Mouse (Mus musculus): ENCODE measurements around the gene Ankra2. TPM values are rescaled to one million over a fixed set of nuclear protein-coding genes. Genes with fewer than 3 reads are reported as not detected.
A peak's percentile ranks its signal among the peaks of the same experiment; 100 is the strongest.

The Ankra2 gene
- total RNA-seq, 2 experiments from 2014 or later: 11.5 to 14.2 TPM

DNA sequence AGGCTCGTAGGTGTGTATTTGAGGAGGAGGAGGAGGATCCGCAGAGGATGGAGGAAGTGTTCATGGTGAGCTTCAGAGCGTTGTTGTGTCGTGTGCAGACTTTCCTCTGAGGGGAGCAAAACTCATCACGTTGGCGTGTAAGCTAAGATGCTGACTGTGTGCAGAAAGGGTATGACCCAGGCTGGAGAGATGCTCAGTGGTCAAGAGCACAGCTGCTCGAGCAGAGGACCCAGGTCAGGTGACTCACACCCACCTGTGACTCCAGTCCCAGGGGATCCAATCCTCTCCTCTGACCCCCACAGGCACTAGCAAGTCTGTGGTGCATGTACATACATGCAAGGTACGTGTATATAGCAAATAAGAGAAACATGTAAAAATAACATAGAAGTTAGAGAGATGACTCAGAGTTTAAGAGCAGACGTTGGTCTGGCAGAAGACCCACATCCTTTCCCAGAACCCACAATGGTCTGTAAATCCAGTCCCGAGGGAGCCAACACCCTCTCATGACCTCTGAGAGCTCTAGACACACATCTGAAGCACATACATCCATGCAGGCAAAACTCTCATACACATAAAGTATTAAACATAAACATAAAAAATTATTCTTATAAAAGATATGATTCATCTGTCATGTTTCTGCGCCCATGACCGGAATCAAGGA lies 18.2 kb downstream of the Ankra2 start:
- DNase-seq: no peak
- intact Hi-C loops (cut with DNase I): no loop called here

DNA sequence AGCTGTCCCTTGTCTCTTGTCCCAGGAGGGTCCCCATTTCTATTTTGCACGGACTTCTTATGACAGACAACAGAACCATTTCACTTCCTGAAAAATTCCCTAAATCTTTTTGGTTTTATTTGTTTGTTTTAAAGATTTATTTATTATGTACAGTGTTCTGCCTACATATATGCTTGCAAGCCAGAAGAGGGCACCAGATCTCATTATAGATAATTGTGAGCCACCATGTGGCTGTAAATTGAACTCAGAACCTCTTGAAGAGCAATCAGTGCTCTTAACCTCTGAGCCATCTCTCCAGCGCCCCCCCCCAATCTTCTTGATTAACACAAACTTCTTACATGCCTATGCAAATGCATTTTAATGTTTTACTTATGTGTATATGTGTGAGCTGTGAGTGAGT lies 27.8 kb downstream of the Ankra2 start:
- no peak for DNase-seq
- intact Hi-C loops (cut with DNase I): loop anchor here (5.0 kb wide), 1 partner anchor 742 kb away; no protein-coding TSS in a partner anchor

DNA sequence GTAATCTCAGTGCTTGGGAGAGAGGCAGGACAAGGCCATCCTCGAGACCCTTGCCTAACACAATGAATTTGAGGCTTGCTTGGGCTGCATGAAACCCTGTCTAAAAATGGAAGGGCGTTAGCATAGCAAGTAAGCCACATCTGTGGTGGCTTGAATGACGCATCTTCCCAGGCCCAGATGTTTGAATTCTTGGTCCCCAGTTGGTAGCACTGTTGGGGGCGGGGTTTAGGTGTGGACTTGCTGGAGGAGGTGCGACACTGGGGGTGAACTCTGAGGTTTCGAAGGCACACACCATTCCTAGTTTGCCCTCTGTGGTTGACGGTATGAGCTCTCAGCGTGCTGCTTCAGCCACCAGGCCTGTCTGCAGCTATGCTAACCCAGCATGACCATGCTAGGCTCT lies 28.8 kb downstream of the Ankra2 start:
- intact Hi-C loops (cut with DNase I): loop anchor here (5.0 kb wide), 1 partner anchor 741 kb away; no protein-coding TSS in a partner anchor
- no peak for DNase-seq

DNA sequence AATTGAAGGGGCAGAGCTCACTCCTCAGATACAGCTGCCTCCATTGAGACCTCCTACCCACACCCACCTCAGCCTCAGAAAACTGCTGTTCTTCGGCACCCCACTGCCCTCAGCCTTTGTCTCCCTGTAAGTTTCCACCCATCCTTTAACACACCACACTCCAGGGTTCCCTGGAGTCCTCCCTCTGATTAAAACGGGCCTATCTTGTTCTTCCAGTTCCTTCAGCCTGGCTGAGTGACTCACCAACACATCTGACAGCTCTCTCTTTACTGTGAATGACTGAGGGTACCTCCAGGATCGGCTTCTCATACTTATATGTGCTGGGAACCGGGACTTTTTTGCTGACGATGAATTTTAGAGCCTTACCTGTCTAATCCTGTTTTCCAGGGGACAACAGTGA lies 33.2 kb downstream of the Ankra2 start:
- intact Hi-C loops (cut with DNase I): no loop called here
- no peak for DNase-seq

DNA sequence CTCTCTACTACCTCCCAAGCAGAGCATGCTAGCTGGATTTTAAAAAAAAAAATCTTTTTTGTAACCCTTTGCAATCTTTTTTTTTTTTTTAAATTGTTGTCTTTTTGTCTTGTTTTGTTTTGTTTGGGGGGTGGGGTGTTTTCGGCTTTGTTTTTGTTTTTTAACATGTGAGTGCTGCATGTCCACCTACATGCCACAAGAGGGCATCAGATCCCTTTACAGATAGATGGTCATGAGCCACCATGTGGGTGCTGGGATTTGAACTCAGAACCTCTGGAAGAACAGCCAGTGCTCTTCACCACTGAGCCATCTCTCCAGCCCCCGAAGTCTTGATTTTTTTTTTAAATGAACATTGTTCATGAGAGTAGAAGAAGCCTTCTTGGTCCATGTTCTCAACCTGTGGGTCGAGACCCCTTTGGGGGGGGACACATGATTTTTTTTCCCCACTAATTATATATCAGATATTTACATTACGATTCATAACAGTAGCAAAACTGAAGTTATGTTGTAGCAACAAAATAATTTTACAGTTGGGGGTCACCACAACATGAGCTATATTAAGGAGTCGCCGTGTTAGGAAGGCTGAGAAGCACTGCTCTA lies 35.1 kb downstream of the Ankra2 start:
- intact Hi-C loops (cut with DNase I): no loop called here
- DNase-seq: no peak

DNA sequence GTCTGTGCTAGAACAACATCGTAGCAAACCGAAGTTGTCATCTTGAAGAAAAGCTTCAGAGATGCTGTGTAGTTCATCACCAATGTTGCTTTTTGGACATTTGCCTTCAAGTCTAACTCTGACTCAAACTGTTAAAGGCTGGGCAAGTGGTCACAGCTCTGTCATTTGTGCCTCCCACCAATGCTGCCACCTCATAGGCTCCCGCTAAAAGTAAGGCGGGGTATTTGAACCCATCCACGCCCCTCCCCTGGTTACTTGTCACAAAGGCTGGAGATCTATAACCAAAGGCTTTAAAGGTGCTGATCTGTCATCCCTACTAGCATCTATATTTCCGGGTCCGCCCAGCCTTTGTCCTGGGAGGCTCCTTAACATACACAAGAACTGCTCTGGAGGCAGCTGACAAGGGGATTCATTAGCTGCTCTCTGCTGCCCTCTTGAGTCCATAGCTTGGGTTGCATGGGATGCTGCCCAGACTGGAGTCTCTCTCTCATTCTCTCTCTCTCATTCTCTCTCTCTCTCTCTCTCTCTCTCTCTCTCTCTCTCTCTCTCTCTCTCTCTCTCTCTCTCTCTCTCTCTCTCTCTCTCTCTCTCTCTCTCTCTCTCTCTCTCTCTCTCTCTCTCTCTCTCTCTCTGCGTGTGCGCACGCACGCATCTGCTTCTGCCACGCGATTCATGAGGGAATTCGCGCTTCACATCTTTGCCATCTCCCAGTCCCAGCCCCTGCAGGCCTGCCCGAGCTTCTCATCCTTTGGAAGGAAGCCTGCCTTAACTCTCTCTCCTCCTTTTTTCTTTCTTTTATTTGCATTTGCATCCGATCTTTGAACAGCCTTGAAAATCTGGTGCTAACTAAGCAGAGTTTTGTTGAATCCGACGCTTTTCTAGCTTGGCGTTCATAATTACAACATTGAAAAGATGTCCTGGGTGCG lies 36.2 kb downstream of the Ankra2 start:
- DNase-seq: peak; percentile 36 to 55
- intact Hi-C loops (cut with DNase I): no loop called here

DNA sequence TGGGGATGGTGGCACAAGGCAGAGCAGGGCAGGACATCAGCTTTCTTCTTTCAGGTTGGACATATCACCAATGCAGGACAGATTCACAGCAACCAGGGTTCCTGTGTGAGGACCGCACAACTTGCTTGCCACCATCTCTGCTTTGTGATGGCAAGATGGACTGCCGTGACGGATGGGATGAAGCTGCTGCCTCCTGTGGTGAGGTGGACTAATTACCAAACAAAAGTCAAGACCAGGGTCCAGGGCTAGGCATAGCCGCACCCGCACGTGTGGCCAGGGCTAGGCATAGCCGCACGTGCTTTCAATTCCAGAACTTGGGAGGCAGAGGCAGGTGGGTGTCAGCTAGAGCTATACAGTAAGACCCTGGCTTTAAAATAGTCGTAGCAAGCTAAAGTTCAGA lies 42.4 kb downstream of the Ankra2 start:
- no peak for DNase-seq
- intact Hi-C loops (cut with DNase I): no loop called here

DNA sequence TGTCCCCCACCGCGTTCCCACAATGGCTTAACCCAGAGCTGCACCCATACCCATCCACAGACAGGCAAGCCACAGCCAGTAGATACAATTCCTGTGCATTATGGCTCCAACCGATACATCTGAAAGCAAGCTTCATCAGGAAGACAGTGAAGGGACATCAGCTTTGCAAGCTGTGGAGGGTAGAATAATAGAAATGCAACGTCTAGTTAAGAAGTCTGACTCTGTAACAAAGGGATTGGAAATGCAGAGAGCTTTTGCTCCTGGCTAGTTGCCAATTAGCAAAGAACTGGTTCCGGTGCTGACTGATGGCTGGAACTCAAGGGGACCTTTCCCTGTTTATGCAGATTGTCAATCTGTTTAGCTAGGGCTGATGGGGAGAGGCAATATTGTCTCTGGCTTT lies 43.5 kb downstream of the Ankra2 start:
- intact Hi-C loops (cut with DNase I): no loop called here

DNA sequence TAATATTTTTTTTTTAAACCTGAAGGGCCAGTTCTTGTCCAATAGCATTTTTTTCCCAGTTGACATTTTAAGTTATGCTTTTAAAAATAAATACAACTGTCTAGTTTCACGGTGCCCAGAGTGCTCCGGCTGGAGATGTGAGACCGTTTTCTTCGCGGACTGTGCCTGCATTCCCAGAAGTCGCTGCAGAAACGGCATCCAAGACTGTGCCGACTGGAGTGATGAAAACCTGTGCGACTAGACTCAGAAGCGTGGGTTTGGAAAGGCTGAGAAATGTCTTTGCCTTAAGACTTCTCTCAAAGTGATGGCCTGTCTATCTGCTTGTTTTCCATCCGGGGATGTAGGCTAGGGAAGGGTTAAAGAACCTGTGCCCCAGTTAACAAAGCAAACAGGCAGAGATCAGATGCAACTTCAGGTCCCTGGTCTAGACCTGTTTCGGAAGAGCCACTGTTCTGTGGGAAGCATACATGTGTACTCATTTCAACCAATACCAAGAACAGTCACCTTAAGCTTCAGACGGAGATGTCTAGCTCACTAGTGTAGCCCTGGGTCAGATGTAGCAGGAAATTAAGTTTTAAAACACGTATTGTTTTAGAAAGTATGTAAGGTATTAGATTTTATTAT lies 44.1 kb downstream of the Ankra2 start:
- intact Hi-C loops (cut with DNase I): no loop called here
- no peak for DNase-seq

More for the DNA sequence above, 43.5 kb downstream of the Ankra2 start:
- no peak for DNase-seq

DNA sequence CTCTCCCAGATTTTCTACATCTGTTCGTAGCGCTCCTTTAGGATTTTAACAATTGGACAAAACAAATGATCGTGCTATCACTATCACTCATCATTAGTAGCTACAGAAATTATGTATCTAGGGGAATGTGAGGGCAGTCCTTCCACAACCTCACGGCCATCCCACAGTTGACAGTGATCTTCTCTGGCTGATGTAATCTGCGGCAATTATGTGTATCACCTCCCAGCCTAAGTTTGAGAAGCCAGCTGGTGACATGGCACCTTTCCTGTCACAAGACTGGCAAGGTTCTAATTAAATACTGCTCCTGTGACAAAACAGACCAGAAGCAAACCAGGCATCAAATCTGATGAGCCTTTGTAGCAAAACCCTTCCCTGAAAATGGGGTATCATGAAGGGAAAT lies 45.1 kb downstream of the Ankra2 start:
- no peak for DNase-seq
- intact Hi-C loops (cut with DNase I): no loop called here

DNA sequence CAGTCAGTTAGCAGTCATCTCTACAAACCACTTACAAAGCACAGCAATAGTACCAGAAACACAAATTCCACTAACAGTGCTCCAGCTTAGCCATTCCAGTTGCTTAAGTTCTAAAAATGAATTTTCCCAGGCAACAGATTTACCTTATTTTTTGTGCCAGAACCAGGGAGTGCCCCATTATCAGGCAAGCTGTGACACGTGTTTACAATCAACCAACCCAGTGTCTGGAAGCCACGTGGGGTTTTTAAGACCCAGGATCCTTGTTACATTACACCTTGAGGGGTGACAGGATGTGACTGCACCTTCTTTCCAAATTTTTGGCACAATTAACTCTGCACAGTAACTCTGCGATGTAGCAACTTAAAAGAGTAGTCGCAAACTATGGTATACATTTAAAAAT lies 45.9 kb downstream of the Ankra2 start:
- intact Hi-C loops (cut with DNase I): no loop called here
- DNase-seq: no peak

DNA sequence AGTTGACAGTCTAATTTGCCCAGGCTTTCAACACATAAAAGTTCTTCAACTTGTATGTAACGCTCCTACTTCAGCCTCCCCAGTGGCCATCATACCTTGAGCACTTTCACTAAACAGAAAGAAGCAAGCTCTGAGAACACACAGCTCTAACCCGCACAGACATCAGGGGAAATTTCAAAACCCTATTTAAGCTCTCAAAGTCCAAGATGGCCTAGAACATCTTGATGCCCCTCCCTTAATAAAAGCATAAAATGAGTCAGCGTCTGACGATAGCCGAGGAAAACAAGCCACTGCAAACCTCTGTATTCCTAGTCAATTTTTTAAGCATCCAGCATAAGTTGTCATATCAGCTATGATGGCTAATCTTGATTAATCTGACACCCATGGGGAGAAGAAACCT lies 48.7 kb downstream of the Ankra2 start:
- intact Hi-C loops (cut with DNase I): no loop called here
- no peak for DNase-seq

DNA sequence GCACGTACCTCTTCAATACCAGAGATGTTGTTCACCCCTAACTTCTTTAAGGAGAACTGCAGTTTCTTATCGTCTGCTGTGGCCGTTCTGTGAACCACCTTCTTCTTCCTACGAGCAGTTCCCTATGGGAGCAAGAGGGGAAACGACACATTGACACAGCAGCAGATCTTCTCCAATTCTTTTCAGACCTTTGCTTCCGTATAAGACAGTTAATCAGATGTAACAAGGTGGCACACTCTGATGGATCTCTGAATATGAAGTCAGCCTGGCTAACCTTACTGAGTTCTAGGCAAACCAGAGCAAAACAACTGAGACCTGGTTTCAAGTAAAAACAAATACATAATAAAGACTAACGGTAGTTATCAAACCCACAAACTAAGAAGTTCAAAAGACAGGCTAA lies 50.8 kb downstream of the Ankra2 start:
- no peak for DNase-seq
- intact Hi-C loops (cut with DNase I): no loop called here

DNA sequence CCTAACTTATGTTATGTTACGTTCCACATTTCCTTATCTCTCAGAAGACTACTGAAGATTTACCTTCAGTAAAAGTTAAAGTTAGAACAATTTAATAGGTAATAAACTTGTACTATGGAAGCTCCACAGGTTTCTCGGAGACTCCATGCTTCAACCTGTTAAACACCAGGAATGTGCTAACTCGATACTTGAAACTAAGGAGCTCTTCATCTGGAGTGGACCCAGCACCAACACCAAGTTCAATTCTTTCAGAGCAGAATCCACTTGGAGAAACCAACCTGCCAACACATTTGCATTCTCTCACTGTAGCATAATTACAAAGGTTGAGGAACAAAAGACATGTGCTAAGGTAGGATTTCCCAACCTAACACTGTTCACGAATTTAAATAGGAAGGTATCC lies 52.2 kb downstream of the Ankra2 start:
- intact Hi-C loops (cut with DNase I): loop anchor here (5.0 kb wide), 1 partner anchor 53 kb away; the partner anchor contains the start of genes Ankra2 and Utp15
- DNase-seq: no peak

DNA sequence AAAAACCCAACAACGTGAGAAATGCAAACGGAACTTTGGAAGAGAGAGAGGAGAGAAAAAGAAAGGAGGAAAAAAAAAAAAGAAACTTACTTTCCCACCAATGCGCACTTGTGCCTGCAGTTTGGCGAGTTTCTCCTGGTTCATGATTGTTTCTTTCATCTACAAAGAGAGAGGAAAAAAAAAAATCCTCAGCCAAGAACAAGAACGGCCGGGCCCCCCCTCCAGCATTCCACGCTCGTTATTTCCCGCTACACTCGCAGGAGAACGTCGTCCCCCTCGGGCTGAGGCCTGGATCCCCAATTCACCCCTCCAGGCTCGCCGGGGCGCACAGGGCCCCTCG lies 53.2 kb downstream of the Ankra2 start:
- DNase-seq: no peak
- intact Hi-C loops (cut with DNase I): loop anchor here (5.0 kb wide), 1 partner anchor 54 kb away; the partner anchor contains the start of genes Ankra2 and Utp15

DNA sequence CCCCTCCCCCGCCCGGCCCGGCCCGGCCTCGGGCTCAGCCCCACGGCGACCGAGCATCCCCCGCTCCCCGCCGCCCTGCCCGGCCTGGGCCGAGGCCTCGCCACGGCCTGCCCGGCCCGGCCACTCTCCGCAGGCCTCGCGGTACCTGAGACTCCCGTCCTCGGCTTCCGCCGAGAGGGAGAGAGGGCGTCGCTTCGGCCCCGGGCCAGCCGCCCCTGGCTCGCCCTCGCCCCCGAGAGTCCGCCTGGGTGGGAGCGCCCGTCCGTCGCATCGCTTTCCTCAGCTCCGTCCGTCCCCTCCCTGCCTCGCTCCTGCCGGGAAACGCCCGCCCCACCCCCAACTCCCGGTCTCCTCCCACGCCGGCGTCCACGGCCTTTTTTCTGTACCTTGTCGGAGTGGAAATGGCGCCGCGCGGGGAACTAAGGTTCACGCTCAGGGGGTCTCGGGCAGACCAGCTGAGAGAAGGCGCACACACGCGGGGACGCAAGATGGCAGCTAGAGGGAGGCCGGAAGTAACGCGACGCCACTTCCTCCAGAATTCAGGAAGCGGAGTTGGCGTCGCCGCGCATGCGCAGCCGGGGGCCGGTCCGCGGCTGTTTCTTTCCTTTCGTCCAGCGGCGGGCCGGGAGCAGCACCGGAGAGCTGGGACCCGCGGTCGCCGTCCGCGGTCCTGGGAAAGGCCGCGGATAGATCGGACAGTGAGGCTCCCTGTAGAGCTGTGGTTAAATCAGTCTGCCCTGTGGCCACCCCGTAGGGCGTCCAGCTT lies 53.8 kb downstream of the Ankra2 start, which contains the start of gene Btf3:
Gene Btf3, minus strand, starts transcription at position 527 of the 766 bp plus-strand sequence.
- DNase-seq: peak; percentile 90 to 92
- intact Hi-C loops (cut with DNase I): loop anchor here (5.0 kb wide), 1 partner anchor 54 kb away; the partner anchor contains the start of genes Ankra2 and Utp15

DNA sequence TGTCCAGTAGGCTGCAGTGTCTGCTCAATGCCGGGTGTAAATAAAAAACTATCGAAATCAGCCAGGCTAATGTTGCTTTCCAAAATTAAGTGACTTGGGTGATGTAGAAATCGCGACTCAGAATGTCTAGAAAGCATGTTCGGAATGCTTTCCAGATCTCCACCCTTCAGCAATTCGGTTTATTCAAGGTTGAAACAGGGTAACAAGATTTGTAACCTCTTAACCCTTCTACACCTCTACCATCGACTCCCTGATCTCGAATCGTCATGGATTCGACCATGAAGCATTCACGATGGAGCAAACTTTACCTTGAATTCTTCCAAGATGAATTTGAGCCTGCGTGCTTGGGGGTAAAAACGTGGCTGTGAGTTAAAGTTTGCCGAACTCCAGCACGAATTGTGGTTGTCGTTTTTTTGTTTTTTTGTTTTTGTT lies 54.4 kb downstream of the Ankra2 start:
- no peak for DNase-seq
- intact Hi-C loops (cut with DNase I): loop anchor here (5.0 kb wide), 1 partner anchor 55 kb away; the partner anchor contains the start of genes Ankra2 and Utp15

DNA sequence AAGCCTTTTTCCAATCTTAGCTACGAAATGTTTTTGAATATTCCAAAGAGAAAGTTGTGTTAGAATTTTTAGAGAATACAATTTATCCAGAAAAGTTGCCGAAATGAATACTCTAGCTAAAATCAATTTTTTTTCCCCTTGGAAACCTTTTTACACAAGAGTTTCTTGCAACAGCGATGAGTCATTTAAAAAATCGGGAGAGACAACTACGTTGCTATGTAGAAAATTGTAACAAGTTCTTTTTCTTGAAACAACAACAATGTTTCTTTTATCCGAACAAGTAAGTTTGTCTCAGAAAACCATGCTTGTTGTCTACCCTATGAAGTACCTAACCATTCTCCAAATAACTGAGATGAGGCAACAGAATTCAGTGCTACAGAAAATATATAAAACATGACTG lies 55.0 kb downstream of the Ankra2 start:
- intact Hi-C loops (cut with DNase I): loop anchor here (5.0 kb wide), 1 partner anchor 56 kb away; the partner anchor contains the start of genes Ankra2 and Utp15

More for the DNA sequence above, 55.0 kb downstream of the Ankra2 start:
- no peak for DNase-seq

Measured in gastrocnemius, postnatal 36 days (tissue).